Mouse (Mus musculus) forebrain, embryonic 13.5 days (tissue): ENCODE results near the gene Surf4. TPM values are rescaled to one million over a fixed set of nuclear protein-coding genes. Genes with fewer than 3 reads are reported as not detected.
A peak's percentile ranks its signal among the peaks of the same experiment; 100 is the strongest.

ENCODE experiments used
- ATAC-seq: fragments of 200-750 bp; cut with Nextera tagmentation; 2 replicates; pipeline ENCODE4 v1.8.0; 2017
- H3K27ac ChIP-seq: fragments of 300-500 bp; sonication (generic); 2 replicates; pipeline ENCODE4 v1.5.1; 2015; ENCODE audit warnings: inconsistent platforms, mild to moderate bottlenecking, moderate library complexity
- H3K27me3 ChIP-seq: fragments of 300-500 bp; sonication (generic); 2 replicates; pipeline ENCODE4 v1.6.1; 2015; ENCODE audit warnings: mild to moderate bottlenecking, inconsistent platforms
- H3K36me3 ChIP-seq: fragments of 300-500 bp; sonication (generic); 2 replicates; pipeline ENCODE4 v1.6.1; 2015; ENCODE audit warnings: mild to moderate bottlenecking, inconsistent platforms; ENCODE audit not compliant: poor library complexity, severe bottlenecking
- H3K4me1 ChIP-seq: fragments of 300-500 bp; sonication (generic); 2 replicates; pipeline ENCODE4 v1.6.1; 2015; ENCODE audit warnings: inconsistent platforms
- H3K4me2 ChIP-seq: fragments of 300-500 bp; sonication (generic); 2 replicates; pipeline ENCODE4 v1.6.1; 2015; ENCODE audit warnings: inconsistent platforms, mild to moderate bottlenecking, moderate library complexity
- H3K4me3 ChIP-seq: fragments of 300-500 bp; sonication (generic); 2 replicates; pipeline ENCODE4 v1.5.1; 2015; ENCODE audit warnings: mild to moderate bottlenecking, inconsistent platforms
- H3K9ac ChIP-seq: fragments of 300-500 bp; sonication (generic); 2 replicates; pipeline ENCODE4 v1.6.1; 2015; ENCODE audit warnings: mild to moderate bottlenecking, inconsistent platforms
- H3K9me3 ChIP-seq: fragments of 300-500 bp; sonication (generic); replicated peaks from 2 replicates; pipeline ENCODE4 v1.6.1; 2016; ENCODE audit warnings: inconsistent platforms
- WGBS: fragments of 180-500 bp; shearing (Covaris S2); methylation state at CpG from one replicate; pipeline ENCODE4 v1.1.7; 2015; 5-methylcytosine and 5-hydroxymethylcytosine counted together
- polyA plus RNA-seq: library from polyadenylated mRNA; unstranded; fragments of >200 nt; fragmentation: Nextera tagmentation; extraction: Ambion mirVana; gene quantifications from 2 replicates; pipeline ENCODE4 v1.2.1, GENCODE M21; 2015

The Surf4 gene
- polyA plus RNA-seq, 1 experiment from 2014 or later, result 104 TPM

DNA sequence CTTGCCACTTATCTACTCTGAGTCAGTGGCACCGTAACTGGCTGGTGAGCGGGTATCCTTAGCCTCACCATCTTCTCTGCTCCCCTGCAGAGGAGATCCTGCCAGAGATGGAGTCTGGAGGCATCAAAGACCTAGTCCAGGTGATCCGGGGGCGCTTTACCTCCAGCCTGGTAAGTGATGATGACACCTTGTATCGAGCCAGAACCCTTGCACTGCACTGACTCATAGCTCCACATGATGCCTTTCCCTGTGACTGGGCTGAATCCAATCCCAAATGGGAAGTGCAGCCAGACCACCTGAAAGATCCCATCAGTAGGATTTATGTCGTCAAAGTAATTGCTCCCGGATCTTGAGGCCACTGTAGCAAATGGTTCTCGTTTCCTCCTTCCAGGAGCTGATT lies 19.1 kb upstream of the Surf4 start:
- H3K27ac ChIP-seq, result no peak overlapping the region
- H3K36me3 ChIP-seq, result peaks cover 90% of the 10 kb centered on the region
- H3K4me2 ChIP-seq, result no peak overlapping the region
- H3K4me3 ChIP-seq, result no peak overlapping the region
- no peaks in the 10 kb centered on the region for H3K9me3 ChIP-seq
- no peak for ATAC-seq
- no peak overlapping the region for H3K9ac ChIP-seq
- 91% methylated on average over 8 of the region's 8 CpGs for WGBS
- H3K27me3 ChIP-seq, result no peaks in the 10 kb centered on the region
- no peaks in the 10 kb centered on the region for H3K4me1 ChIP-seq

- Histone ChIP-seq H3K36me3 (peaks cover 83% of the 10 kb centered on the region), H3K9ac (no peak overlapping the region), H3K27me3 (no peaks in the 10 kb centered on the region), H3K4me1 (no peaks in the 10 kb centered on the region), H3K4me3 (no peak overlapping the region), H3K4me2 (no peak overlapping the region), H3K9me3 (no peaks in the 10 kb centered on the region), H3K27ac (no peak overlapping the region)
- no peak for ATAC-seq
- 92% methylated on average over 4 of the region's 4 CpGs for WGBS
Measured at GRCm38 (mm10) chr2:26952193-26952592, 18.5 kb upstream of the Surf4 start.

- no peaks in the 10 kb centered on the region for H3K27me3 ChIP-seq
- peaks cover 81% of the 10 kb centered on the region for H3K36me3 ChIP-seq
- 91% methylated on average over 8 of the region's 8 CpGs for WGBS
- H3K9ac ChIP-seq, result no peak overlapping the region
- H3K4me1 ChIP-seq, result no peaks in the 10 kb centered on the region
- no peaks in the 10 kb centered on the region for H3K9me3 ChIP-seq
- no peak for ATAC-seq
- H3K27ac ChIP-seq, result no peak overlapping the region
- no peak overlapping the region for H3K4me2 ChIP-seq
- no peak overlapping the region for H3K4me3 ChIP-seq
Measured at GRCm38 (mm10) chr2:26951346-26951905, 17.7 kb upstream of the Surf4 start.

DNA sequence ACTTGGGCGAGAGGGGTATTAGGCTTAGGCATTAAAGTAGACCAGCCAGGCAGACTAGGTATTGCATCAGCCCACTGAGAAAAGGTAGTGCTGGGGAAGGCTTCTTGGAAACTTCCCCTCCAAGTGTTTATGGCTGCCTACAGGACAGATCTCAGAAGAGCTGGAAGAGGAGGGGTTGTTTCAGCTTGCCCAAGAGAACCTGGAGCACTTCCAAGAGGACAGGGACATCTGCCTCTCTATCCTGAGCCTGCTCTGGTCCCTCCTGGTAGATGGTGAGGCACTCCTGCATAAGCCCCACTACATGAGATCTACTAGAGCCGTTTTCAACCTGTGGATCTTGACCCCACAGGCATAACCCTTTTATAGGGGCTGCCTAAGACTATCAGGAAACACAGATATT lies 16.7 kb upstream of the Surf4 start:
- no peak overlapping the region for H3K4me2 ChIP-seq
- H3K27ac ChIP-seq, result no peak overlapping the region
- H3K9ac ChIP-seq, result no peak overlapping the region
- no peaks in the 10 kb centered on the region for H3K27me3 ChIP-seq
- H3K9me3 ChIP-seq, result no peaks in the 10 kb centered on the region
- 97% methylated on average over 2 of the region's 2 CpGs for WGBS
- ATAC-seq, result no peak
- H3K36me3 ChIP-seq, result peaks cover 71% of the 10 kb centered on the region
- no peaks in the 10 kb centered on the region for H3K4me1 ChIP-seq
- H3K4me3 ChIP-seq, result no peak overlapping the region

DNA sequence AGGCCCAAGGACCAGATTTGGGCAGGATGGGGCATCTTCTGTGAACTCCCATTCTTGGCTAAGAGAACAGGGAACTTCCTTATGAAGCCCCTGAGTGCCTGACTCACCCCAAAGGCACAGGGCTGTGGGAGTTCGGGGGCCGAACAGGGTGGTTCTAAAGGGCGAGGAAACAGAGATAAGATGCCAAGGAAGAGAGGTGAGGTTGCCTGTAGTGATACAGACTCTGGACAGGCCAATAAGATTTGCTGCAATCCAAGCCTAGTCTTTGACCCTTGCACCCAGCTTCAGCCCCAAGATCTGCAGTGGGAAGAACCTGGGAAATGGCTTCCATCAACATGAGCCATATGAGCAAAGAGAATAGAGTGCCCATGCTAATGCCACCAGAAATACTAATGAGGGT lies 9.5 kb upstream of the Surf4 start:
- peaks cover 6% of the 10 kb centered on the region; the same call in 1 of the 2 replicates for H3K36me3 ChIP-seq
- no peaks in the 10 kb centered on the region for H3K27me3 ChIP-seq
- WGBS, result 84% methylated on average over 3 of the region's 3 CpGs
- H3K4me3 ChIP-seq, result no peak overlapping the region
- H3K4me1 ChIP-seq, result no peaks in the 10 kb centered on the region
- no peak overlapping the region for H3K9ac ChIP-seq
- ATAC-seq, result no peak
- H3K9me3 ChIP-seq, result no peaks in the 10 kb centered on the region
- H3K4me2 ChIP-seq, result no peak overlapping the region
- no peak overlapping the region for H3K27ac ChIP-seq

- no peak for ATAC-seq
- Histone ChIP-seq H3K27ac (no peak overlapping the region), H3K9me3 (no peaks in the 10 kb centered on the region), H3K27me3 (no peaks in the 10 kb centered on the region), H3K4me1 (no peaks in the 10 kb centered on the region), H3K36me3 (peaks cover 2% of the 10 kb centered on the region; the same call in 1 of the 2 replicates), H3K4me2 (no peak overlapping the region), H3K4me3 (no peak overlapping the region), H3K9ac (no peak overlapping the region)
- 44% methylated on average over 5 of the region's 5 CpGs for WGBS
Measured at GRCm38 (mm10) chr2:26941539-26941938, 7.8 kb upstream of the Surf4 start.

GRCm38 (mm10) chr2:26936425-26936824 lies 2.7 kb upstream of the Surf4 start:
- Histone ChIP-seq H3K36me3 (no peaks in the 10 kb centered on the region), H3K27ac (no peak overlapping the region), H3K4me1 (peaks cover 12% of the 10 kb centered on the region), H3K9ac (no peak overlapping the region), H3K4me2 (no peak overlapping the region), H3K9me3 (no peaks in the 10 kb centered on the region), H3K4me3 (no peak overlapping the region), H3K27me3 (no peaks in the 10 kb centered on the region)
- 72% methylated on average over 1 of the region's 1 CpGs for WGBS
- no peak for ATAC-seq

- Histone ChIP-seq H3K27ac (no peak overlapping the region), H3K36me3 (peaks cover 8% of the 10 kb centered on the region), H3K9ac (no peak overlapping the region), H3K4me1 (peaks cover 24% of the 10 kb centered on the region), H3K9me3 (no peaks in the 10 kb centered on the region), H3K27me3 (no peaks in the 10 kb centered on the region), H3K4me2 (no peak overlapping the region), H3K4me3 (no peak overlapping the region)
- 86% methylated on average over 2 of the region's 2 CpGs for WGBS
- ATAC-seq, result no peak
Measured at GRCm38 (mm10) chr2:26935286-26935685, 1.6 kb upstream of the Surf4 start.

- Histone ChIP-seq H3K9ac (peak overlapping the region; percentile 99), H3K9me3 (no peaks in the 10 kb centered on the region), H3K4me2 (peak overlapping the region; percentile 92), H3K4me3 (peak overlapping the region; percentile 95), H3K27me3 (no peaks in the 10 kb centered on the region), H3K4me1 (peaks cover 29% of the 10 kb centered on the region), H3K27ac (peak overlapping the region; percentile 60), H3K36me3 (peaks cover 30% of the 10 kb centered on the region)
- WGBS, result 2% methylated on average over 48 of the region's 49 CpGs
- ATAC-seq, result no peak
Measured at GRCm38 (mm10) chr2:26932473-26933303, 1.0 kb downstream of the Surf4 start.

DNA sequence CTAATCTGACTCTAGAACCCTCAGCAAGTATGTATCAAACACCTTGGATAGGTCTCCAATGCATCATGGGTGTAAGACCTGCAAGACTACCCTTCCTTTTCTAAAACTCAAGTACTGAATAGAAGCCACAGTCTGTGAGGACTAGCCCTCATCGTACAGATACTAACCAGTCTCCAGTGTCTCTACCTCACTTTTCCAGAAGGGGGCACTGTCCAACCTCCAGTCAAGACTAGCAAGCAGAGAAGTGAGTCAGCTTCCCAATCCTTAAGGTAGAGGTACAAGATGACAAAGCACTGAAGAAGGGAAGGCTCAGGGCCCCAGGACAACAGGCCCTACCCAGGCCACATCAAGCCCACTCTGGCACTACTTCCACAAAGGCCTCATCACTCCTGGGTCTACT lies 3.3 kb downstream of the Surf4 start:
- H3K36me3 ChIP-seq, result peaks cover 53% of the 10 kb centered on the region

DNA sequence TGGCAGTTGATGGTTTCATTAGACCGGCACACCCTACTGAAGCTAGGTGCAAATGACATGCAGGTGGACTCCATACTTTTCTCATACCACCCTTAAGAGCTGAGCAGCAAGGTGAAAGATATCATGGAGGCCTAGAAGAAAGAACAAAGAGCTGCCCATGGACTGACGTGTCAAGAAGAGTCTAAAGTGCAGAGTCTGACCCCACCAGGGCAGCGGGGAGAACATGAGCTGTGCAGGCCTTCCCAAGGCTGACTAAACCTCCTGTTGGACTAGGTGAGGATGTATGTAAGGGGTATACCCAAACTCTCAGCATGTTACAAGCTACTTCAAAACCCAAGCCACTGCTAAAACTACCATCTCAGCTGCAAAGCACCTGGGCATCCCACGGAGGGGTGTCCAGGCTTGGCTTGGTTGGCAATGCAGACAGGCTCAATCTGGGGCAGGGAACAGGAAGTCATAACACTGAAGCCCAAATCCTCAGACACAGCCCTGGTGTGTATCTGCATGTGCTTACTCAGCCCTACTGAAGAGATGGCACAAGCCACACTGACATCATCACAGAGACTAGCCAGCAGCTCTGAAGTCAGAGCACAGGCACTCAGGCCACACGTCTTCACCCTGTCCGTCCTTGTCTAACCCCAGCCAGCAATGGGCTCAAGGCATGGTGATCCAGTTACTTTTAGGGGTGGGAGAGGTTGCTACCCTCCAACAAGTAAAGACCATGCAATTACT lies 5.8 kb downstream of the Surf4 start:
- WGBS, result 90% methylated on average over 6 of the region's 6 CpGs
- H3K4me1 ChIP-seq, result peaks cover 29% of the 10 kb centered on the region
- no peak overlapping the region for H3K27ac ChIP-seq
- peaks cover 77% of the 10 kb centered on the region for H3K36me3 ChIP-seq
- H3K9ac ChIP-seq, result 0 out of 2 replicates have a peak overlapping the region, but pooled peaks have one; percentile 13
- H3K9me3 ChIP-seq, result no peaks in the 10 kb centered on the region
- ATAC-seq, result no peak
- H3K4me2 ChIP-seq, result no peak overlapping the region
- H3K4me3 ChIP-seq, result no peak overlapping the region
- H3K27me3 ChIP-seq, result no peaks in the 10 kb centered on the region

More for the DNA sequence above, 3.3 kb downstream of the Surf4 start:
- Histone ChIP-seq H3K4me3 (no peak overlapping the region), H3K27me3 (no peaks in the 10 kb centered on the region), H3K9ac (no peak overlapping the region), H3K4me2 (peak overlapping the region; percentile 1; the same call in 1 of the 2 replicates), H3K9me3 (no peaks in the 10 kb centered on the region), H3K27ac (no peak overlapping the region), H3K4me1 (peaks cover 29% of the 10 kb centered on the region)
- no peak for ATAC-seq
- 39% methylated on average over 1 of the region's 1 CpGs for WGBS

- Histone ChIP-seq H3K36me3 (peaks cover 95% of the 10 kb centered on the region), H3K4me3 (no peak overlapping the region), H3K27ac (no peak overlapping the region), H3K27me3 (no peaks in the 10 kb centered on the region), H3K9ac (no peak overlapping the region), H3K4me1 (peaks cover 18% of the 10 kb centered on the region), H3K4me2 (no peak overlapping the region), H3K9me3 (no peaks in the 10 kb centered on the region)
- 87% methylated on average over 9 of the region's 9 CpGs for WGBS
- no peak for ATAC-seq
Measured at GRCm38 (mm10) chr2:26921784-26922183, 11.9 kb downstream of the Surf4 start.
